Mouse (Mus musculus): ENCODE data around the gene Pdcd7.

Gene Pdcd7

DNA sequence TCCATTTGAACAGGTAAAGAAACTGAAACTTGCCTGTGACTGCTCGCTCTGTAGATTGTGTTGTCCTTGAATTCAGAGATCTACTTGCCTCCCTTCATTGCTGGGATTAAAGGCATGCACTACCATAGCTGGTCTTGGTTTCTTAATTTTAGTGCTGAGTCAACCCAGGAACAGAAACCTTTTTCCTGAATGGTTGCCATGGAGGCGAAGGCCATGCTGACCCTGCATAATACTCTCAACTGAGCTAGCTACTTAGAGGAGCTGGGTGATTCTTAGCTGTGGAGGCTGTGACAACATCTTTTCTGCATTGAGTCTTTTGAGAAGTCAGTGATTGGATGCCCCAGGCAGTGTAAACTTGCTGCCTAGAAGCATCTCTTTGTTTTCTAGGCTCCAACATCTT lies 11.1 kb downstream of the Pdcd7 start:
- peak; percentile 79 for DNase-seq

DNA sequence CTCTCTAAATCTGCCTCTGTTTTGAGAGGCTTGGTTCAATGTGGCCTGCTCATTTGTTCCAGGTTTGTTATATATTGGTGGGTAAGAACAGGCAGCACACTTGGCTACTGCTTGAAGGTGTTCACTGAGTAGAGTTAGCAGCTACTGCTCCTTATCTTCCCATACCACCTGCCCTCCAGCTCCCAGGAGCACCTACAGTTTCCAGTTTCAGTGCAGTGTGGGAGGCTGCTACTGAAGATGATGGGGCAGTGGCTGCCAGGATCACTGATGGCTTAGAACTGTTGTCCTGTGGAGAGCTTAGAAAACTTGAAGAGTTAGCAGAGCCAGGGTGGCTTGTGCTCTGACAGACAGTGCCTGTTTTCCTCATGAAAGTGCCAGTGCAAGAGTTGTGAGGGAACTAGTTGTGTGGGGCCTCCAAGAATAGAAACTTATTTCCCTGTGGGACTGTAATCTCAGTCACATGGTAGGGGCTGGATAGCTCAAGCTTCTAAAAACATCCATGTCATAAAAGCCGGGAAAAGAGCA lies 13.1 kb downstream of the Pdcd7 start:
- DNase-seq = peak; percentile 91

GRCm38 (mm10) chr9:65360641-65361448 lies 14.9 kb downstream of the Pdcd7 start, which contains the start of gene Ubap1l:
Ubap1l (plus strand) TSS chr9:65361041.
- peak; percentile 83 for DNase-seq

DNA sequence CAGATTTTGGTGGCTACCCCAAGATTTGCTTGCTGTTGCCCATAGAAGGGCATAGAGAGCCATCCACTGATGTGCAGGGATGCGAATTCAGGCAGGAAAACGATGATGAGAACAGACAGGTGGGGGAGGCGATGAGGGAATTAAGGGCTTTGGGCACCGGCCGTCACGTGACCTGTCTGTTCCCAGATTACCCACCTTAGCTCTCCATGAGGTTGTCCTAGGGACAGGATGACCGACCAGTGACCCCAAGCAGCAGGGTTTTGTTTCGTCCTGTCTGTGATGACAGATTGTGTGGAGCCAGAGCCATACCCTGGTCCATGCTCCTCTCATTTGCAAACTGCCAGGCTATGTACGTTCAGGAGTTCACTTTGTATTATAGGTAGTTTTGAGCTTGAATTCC lies 17.8 kb downstream of the Pdcd7 start:
- peak; percentile 64 for DNase-seq

GRCm38 (mm10) chr9:65365721-65366120 lies 19.8 kb downstream of the Pdcd7 start:
- peak; percentile 61 for DNase-seq

GRCm38 (mm10) chr9:65371756-65372155 lies 25.9 kb downstream of the Pdcd7 start:
- DNase-seq = peak; percentile 86

DNA sequence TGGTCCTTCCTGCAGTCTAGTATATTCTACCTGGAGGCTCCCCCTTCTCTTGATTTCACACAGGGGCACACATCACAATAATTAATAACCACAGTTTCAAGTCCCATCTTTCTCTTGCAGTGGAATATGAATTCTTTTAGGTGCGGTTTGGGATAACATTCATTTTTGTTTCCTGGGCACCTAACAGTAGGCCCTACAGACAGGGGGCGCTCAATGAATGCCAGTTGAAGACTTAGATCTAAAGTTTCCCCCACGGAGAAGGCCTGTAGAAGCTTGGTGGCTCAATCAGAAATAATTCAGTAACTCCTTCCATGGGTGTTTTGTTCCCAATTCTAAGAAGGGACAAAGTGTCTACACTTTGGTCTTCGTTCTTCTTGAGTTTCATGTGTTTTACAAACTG lies 26.5 kb downstream of the Pdcd7 start:
- peak; percentile 80 for DNase-seq

- DNase-seq = peak; percentile 93
Measured at GRCm38 (mm10) chr9:65374468-65375162, 28.7 kb downstream of the Pdcd7 start.

- DNase-seq = peak; percentile 93
Measured at GRCm38 (mm10) chr9:65375163-65375934, 29.4 kb downstream of the Pdcd7 start.

DNA sequence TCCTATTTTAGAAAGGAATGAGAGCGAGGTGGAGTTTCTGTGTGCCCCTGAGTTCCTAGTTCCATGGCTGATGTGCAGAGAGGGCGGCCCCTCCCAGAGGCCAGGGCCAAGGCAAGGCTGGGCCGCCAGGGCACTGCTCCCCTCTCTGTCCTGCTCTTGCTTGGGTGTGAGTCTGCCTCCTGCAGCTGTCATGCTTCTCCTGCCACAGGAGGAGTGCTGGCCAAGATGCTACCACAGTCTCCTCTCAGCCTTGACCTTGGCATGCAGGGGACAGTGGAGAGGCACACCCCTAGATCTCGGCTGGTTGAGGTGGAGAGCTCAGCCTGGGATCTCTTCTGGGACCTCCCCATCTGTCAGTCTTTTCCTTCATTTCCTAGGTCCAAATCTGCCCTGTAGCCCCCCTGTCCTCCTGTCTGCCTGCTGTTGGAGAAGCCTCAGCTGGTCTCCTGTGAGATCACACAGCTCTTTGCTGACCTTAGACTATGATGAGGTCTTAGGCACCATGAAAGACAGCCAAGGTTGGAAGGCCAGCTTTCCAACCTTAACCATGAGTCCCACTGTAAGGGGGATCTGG lies 35.2 kb downstream of the Pdcd7 start:
- DNase-seq = no peak

DNA sequence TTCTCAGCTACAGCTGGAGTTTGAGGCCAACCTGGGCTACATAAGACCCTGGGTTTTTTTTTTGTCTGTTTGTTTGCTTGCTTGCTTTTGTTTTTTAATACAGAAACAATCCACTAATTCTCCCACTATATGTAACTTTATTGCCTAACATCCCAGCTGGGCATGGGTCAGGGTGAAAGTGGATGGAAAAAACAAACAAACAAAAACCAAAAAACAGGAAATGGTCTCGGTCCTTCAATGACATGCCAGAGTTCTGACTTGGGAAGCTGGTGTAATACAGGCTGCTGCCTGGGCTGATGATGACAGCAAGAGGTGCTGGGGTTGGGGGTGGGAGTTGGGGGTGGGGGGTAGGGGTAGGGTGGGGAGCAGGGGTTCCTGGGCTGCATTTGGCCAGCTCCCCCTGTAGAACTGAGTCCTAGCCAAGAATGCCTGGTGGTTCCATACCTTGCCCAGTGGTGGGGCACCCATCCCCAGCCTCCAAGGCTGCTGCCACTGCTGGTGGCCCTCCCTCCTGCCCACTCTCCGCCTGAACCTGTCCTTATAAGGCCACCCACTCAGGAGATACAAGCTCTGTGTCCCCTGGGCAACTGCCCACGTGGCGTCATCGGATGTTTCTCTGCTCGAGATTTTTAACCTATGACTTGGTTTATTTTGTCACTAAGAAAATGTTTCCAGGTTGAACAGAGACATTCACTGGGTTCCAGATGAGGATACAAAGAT lies 36.3 kb downstream of the Pdcd7 start:
- DNase-seq = no peak

DNA sequence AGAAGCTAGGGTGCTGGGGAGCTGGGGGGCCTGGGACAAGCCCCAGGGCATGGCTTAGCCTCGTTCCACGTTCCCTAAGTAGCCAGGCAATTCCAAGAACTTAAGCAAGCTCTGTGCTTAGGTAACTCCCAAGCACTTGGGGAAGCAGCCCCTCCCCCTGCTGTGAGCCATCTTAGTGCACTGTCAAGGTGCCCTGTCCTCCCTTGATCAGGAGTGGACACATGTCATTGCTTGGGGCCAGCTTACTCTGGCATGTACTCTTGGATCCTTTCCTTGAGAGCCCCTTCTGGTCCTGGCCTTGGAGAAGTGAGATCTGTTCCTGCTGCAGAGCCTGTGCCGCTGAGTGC lies 36.8 kb downstream of the Pdcd7 start:
- DNase-seq = no peak

- no peak for DNase-seq
Measured at GRCm38 (mm10) chr9:65384276-65384675, 38.4 kb downstream of the Pdcd7 start.

- no peak for DNase-seq
Measured at GRCm38 (mm10) chr9:65386373-65387140, 40.7 kb downstream of the Pdcd7 start.

- DNase-seq = no peak
Measured at GRCm38 (mm10) chr9:65390752-65391612, 45.1 kb downstream of the Pdcd7 start.

DNA sequence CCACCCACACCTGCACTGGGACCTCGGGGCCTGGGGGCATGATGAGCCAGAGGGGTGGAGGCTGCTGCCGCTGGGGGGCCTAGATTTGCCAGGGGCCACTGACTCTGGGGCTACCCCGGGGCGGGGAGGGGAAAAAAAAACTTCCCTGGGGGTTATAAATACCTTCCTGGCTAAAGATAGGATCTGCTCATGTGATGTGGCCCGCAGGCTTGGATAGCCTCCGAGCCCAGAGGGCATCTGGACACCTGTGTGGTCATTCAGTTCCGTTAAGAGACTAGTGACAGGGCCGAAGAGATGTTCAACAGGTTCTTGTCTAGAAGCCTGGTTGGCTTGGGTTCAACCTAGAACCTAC lies 45.7 kb downstream of the Pdcd7 start, which contains the start of gene Kbtbd13:
Gene Kbtbd13, minus strand, starts transcription at position 40 of the 352 bp plus-strand sequence.
- peak; percentile 96 for DNase-seq

DNA sequence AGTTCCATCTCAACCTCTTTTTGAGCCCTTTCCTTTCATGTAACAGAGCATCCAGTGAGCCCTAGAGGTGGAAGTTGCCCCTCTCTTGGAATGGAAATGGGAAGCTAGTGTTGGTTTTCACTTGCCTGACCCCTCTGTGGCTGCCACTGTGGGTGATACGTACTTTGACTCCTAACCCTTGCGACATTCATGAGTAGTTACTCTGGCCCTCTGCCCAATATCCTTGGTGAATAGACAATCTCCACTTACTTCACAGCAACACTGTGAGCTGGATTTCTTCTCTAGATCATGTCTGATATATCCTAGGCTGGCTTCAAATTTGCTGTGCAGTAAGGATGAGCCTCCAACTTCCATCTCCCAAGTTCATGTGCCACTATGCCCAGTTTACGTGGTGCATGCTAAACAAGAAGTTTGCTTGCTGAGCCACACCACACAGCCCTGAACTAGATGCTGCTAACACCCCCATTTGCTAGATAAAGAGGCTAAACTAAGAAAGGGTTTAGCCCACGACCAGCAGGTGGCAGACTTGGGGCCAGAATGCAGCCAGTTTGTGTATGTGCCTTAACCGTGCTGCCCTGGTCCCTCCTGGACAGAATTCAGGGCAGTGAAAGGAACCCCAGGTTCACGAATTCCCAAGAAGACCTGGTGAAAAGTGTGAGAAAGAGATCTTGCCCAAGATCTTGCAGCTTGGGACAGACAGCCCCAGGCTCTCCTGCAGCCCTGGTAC lies 46.9 kb downstream of the Pdcd7 start:
- DNase-seq = peak; percentile 95

- DNase-seq = peak; percentile 98
Measured at GRCm38 (mm10) chr9:65393606-65394005, 47.7 kb downstream of the Pdcd7 start.

DNA sequence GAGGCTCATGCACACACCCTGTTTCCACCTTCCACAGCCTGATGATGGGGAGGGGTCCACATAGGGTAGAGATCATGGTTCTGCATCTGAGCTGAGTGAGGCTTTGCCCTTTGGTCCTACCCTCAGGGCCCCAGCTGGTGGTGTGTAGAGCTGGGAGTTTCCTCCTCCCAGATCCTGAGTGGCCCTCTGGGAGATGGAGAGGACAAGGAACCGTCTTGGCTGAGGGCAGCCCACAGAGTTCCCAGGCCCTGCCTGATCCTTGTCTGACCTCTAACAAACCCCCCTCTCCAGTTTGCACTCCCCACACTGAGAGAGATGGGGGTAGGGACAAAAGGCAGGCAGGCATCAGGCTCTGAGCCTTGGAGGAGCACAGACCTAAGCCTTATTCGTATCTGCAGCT lies 48.5 kb downstream of the Pdcd7 start:
- DNase-seq = peak; percentile 98

DNA sequence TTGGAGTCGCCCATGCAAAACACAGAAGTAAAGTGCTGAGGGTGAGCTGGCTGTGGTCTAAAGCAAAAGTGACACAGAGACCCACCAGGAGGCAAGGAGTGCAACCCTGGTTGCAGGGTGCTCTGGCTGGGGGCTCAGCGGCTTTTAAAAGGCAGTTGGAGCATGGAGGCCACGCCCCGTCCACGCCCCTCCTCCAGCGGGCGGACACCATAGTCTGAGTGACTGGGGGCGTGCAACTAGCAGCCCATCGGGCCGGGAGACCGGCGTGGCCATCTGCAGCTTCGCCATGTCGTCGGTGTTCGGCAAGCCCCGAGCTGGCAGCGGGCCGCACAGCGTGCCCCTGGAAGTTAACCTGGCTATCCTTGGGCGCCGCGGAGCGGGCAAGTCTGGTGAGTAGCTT lies 52.4 kb downstream of the Pdcd7 start, which contains the start of gene Rasl12:
Gene Rasl12, plus strand, starts transcription at position 228 of the 400 bp plus-strand sequence.
- peak; percentile 99 for DNase-seq
